Mouse (Mus musculus) ES-E14 (cell line): ENCODE measurements around the gene Nfkbil1. TPM values are rescaled to one million over a fixed set of nuclear protein-coding genes. Genes with fewer than 3 reads are reported as not detected.
"Not testable (repeated sequence)": the region's sequence is repeated elsewhere in the genome, so short reads cannot be mapped to it uniquely, and the experiment has no call there.

ENCODE experiments used
- DNase-seq: peaks from one replicate; pipeline ENCODE4 v3.0.0-alpha.2; 2013; ENCODE audit warnings: low read depth, low spot score
- H3K27ac ChIP-seq: 2 replicates; pipeline ENCODE4 v1.5.1; 2012; ENCODE audit warnings: low read depth, mild to moderate bottlenecking, low read length, moderate library complexity, mixed read lengths; ENCODE audit not compliant: poor library complexity, insufficient read depth, severe bottlenecking
- H3K36me3 ChIP-seq: 2 replicates; pipeline ENCODE4 v1.6.1; 2012; ENCODE audit warnings: mild to moderate bottlenecking, low read length, moderate library complexity, mixed read lengths; ENCODE audit not compliant: control insufficient read depth, poor library complexity, insufficient read depth, severe bottlenecking
- H3K4me1 ChIP-seq, 2 experiments: fragments of 150-350 bp in 1 of 2; sonication (generic) in 1 of 2; 2 replicates each; pipeline ENCODE4 v1.6.1; 2012; ENCODE audit warnings: low read length in 2 of 2, mild to moderate bottlenecking in 1 of 2, mixed read lengths in 1 of 2; ENCODE audit not compliant: control insufficient read depth in 2 of 2, insufficient read depth in 2 of 2, poor library complexity in 1 of 2
- H3K4me3 ChIP-seq, 2 experiments: fragments of 150-350 bp in 1 of 2; sonication (generic) in 1 of 2; 2 replicates each; pipeline ENCODE4 v1.5.1; 2012; ENCODE audit warnings: low read length in 2 of 2, low read depth in 1 of 2, mild to moderate bottlenecking in 1 of 2, mixed read lengths in 1 of 2; ENCODE audit not compliant: insufficient read depth in 1 of 2, poor library complexity in 1 of 2, severe bottlenecking in 1 of 2
- H3K9ac ChIP-seq: 2 replicates; pipeline ENCODE4 v1.6.1; 2012; ENCODE audit warnings: low read depth, mild to moderate bottlenecking, low read length, mixed read lengths; ENCODE audit not compliant: poor library complexity, insufficient read depth, severe bottlenecking
- H3K9me3 ChIP-seq: fragments of 150-350 bp; sonication (generic); 2 replicates; pipeline ENCODE4 v1.6.1; 2012; ENCODE audit warnings: low read depth, mild to moderate bottlenecking, low read length; ENCODE audit not compliant: control insufficient read depth, insufficient read depth
- CHD2 ChIP-seq: IDR thresholded peaks from 2 replicates; pipeline ENCODE4 v1.6.1; 2014; ENCODE audit warnings: mild to moderate bottlenecking, low read depth, low read length, inconsistent platforms
- HCFC1 ChIP-seq: IDR thresholded peaks from 2 replicates; pipeline ENCODE4 v1.6.1; 2012; ENCODE audit warnings: low read length, inconsistent platforms, borderline replicate concordance; ENCODE audit not compliant: insufficient read depth
- MAFK ChIP-seq: IDR thresholded peaks from 2 replicates; pipeline ENCODE4 v1.6.1; 2014; ENCODE audit warnings: mild to moderate bottlenecking, low read depth, low read length, inconsistent platforms; ENCODE audit not compliant: insufficient read depth
- ZC3H11A ChIP-seq: IDR thresholded peaks from 2 replicates; pipeline ENCODE4 v1.6.1; 2012; ENCODE audit warnings: low read depth, mild to moderate bottlenecking, inconsistent platforms, low read length, borderline replicate concordance
- ZNF384 ChIP-seq: IDR thresholded peaks from 2 replicates; pipeline ENCODE4 v1.6.1; 2012; ENCODE audit warnings: low read depth, low read length, inconsistent platforms
- in situ Hi-C, 2 experiments: fragments of 600-800 bp; cut with MboI; formaldehyde crosslinking; loops; one replicate each; pipeline ENCODE4 v1.15.1; 2025; ENCODE audit warnings: low sequenced_read_pairs in 2 of 2, inconsistent platforms in 1 of 2; ENCODE audit not compliant: unreplicated experiment in 2 of 2
- total RNA-seq: library from RNA; depleted of rRNA; stranded (reverse); fragments of 300-350 nt; gene quantifications from 2 replicates; pipeline ENCODE4 v1.2.3, GENCODE M21; 2012

Gene Nfkbil1
- total RNA-seq, 1 experiment, result 6.1 TPM

DNA sequence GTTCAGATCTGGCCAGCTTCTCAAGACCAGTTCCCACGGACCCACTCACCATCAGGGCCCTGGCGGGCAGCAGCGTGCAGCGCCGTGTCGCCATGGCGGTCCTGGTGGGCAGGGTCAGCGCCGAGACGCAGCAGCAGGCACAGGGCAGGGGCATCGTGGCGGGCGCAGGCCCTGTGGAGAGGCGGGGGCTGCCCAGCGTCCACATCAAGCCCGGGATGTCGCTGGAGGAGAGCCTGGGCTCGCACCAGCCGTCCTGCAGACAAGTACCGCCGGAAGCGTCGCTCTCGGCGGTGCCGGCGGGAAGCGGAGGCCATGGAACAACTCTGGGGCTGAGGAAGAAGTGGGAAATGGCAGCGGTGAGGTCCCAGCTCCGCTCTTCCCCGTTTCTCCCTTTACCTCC lies 689 bp downstream of the Nfkbil1 start:
- in situ Hi-C loops, result loop anchor here (5.0 kb wide), 1 partner anchor 68 kb away; no protein-coding TSS in a partner anchor
- Histone ChIP-seq H3K4me3 (peak overlapping the region; percentile 74 to 76), H3K9me3 (no peaks in the 10 kb centered on the region), H3K4me1 (peaks cover 0 to 2% of the 10 kb centered on the region in 2 experiments; a peak in 1 of 4 replicates), H3K9ac (peak overlapping the region; percentile 83), H3K36me3 (peaks cover 9% of the 10 kb centered on the region; the same call in 1 of the 2 replicates), H3K27ac (peak overlapping the region; percentile 14; the same call in 1 of the 2 replicates)
- no peak for DNase-seq
- no peak for TF ChIP-seq HCFC1
- no peak for TF ChIP-seq MAFK

- in situ Hi-C loops, result loop anchor here (5.0 kb wide), 1 partner anchor 67 kb away; no protein-coding TSS in a partner anchor
- H3K4me3 ChIP-seq, H3K9ac ChIP-seq, H3K27ac ChIP-seq, H3K9me3 ChIP-seq, H3K4me1 ChIP-seq, DNase-seq: not testable (repeated sequence)
- H3K36me3 ChIP-seq, result peaks cover 16% of the 10 kb centered on the region
Measured at GRCm38 (mm10) chr17:35234090-35234489, 1.5 kb downstream of the Nfkbil1 start.

- peak within 1 kb of the TSS; percentile 74 to 76; a peak in 2 of 4 replicates for H3K4me3 ChIP-seq
- H3K9ac ChIP-seq, result peak within 1 kb of the TSS; percentile 35; the same call in 1 of the 2 replicates
Measured at GRCm38 (mm10) chr17:35233114-35233980, 2.2 kb downstream of the Nfkbil1 start, which contains the start of gene Atp6v1g2. Gene Atp6v1g2, plus strand, starts transcription at chr17:35233660.

GRCm38 (mm10) chr17:35232659-35233058 lies 2.9 kb downstream of the Nfkbil1 start:
- in situ Hi-C loops, result loop anchor here (5.0 kb wide), 1 partner anchor 65 kb away; no protein-coding TSS in a partner anchor
- no peak for TF ChIP-seq MAFK
- TF ChIP-seq ZNF384, result no peak
- TF ChIP-seq ZC3H11A, result no peak
- no peak for TF ChIP-seq CHD2
- TF ChIP-seq HCFC1, result no peak

More at GRCm38 (mm10) chr17:35233114-35233980, 2.2 kb downstream of the Nfkbil1 start, which contains the start of gene Atp6v1g2:
- Histone ChIP-seq H3K9me3 (no peaks in the 10 kb centered on the region), H3K4me1 (peaks cover 0 to 2% of the 10 kb centered on the region in 2 experiments; a peak in 1 of 4 replicates), H3K36me3 (peaks cover 19% of the 10 kb centered on the region), H3K27ac (no peak within 1 kb of the TSS)
- TF ChIP-seq MAFK (no peak), ZC3H11A (no peak), HCFC1 (no peak)
- DNase-seq, result no peak
- in situ Hi-C loops, result loop anchor here (5.0 kb wide), 1 partner anchor 66 kb away; no protein-coding TSS in a partner anchor

More at GRCm38 (mm10) chr17:35232659-35233058, 2.9 kb downstream of the Nfkbil1 start:
- no peak overlapping the region for H3K4me3 ChIP-seq
- peak overlapping the region; percentile 35; the same call in 1 of the 2 replicates for H3K9ac ChIP-seq
- H3K4me1 ChIP-seq, result peaks cover 0 to 2% of the 10 kb centered on the region in 2 experiments; a peak in 1 of 4 replicates
- no peak overlapping the region for H3K27ac ChIP-seq
- no peak for DNase-seq
- H3K9me3 ChIP-seq, result no peaks in the 10 kb centered on the region
- peaks cover 19% of the 10 kb centered on the region for H3K36me3 ChIP-seq
